Mouse (Mus musculus) skeletal muscle tissue, adult 2 months (tissue): ENCODE results near the gene Mmp1b.
"Not testable (repeated sequence)": the region's sequence is repeated elsewhere in the genome, so short reads cannot be mapped to it uniquely, and the experiment has no call there.

ENCODE experiments used
- DNase-seq: peaks from one replicate; pipeline ENCODE4 v3.0.0-alpha.2; 2012; ENCODE audit warnings: low read depth, low spot score

Gene Mmp1b

DNA sequence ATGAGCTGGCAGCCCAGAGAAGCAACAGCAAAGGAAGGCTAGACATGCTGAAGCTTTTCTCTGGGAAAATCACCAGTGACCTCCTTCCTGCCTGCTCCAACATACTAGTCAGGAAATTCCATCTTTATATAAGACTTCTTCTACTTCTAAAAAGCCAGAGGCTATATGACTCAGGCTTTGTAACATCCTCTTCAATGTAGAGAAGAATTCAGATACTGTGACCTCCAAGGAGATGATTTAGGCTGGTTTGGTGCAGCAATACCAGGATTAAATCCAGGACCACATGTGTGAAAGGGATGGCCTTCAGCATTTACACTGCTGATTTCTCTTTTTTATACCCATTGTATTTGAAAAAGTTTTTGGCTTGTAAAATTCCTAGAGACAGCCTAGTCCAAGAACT lies at the start of gene Mmp1b:
Gene Mmp1b, minus strand, starts transcription at position 101 of the 400 bp plus-strand sequence.
- no peak for DNase-seq

DNA sequence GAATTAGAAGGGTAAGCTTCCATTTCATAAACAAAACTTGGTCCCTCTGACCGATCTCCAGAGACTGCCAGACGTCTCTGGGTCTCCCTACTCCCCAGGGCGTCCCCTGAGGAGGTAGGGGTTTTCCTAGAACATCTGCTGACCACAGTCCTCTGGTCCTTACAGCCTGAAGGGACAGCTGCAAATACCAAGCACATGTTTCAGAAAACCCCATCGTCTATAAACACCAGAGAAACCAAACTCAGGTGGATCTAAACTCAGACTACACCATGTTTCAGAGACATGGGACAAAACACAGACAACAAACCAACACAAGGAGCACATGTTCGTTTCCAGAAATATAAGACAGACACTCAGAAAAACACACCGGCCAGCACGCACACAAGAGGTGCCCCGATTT lies 8.7 kb upstream of the Mmp1b start:
- not testable (repeated sequence) for DNase-seq

DNA sequence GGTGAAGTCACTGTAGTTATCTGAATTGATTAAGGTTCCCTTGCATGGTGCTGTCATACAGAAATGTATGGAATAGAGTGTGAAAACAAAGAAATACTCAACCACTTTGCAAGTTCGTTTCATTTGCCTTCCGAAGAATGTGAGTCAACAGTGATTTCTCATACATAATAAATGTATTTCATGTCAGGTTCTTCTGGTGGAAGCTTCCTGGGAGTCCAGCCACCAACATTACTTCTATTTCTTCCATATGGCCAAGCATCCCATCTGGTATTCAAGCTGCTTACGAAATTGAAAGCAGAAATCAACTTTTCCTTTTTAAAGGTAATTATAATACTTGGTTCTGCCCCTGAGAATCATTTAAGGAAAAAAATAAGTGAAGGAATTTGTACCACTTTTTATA lies 33.3 kb downstream of the Mmp1b start:
- DNase-seq = no peak

DNA sequence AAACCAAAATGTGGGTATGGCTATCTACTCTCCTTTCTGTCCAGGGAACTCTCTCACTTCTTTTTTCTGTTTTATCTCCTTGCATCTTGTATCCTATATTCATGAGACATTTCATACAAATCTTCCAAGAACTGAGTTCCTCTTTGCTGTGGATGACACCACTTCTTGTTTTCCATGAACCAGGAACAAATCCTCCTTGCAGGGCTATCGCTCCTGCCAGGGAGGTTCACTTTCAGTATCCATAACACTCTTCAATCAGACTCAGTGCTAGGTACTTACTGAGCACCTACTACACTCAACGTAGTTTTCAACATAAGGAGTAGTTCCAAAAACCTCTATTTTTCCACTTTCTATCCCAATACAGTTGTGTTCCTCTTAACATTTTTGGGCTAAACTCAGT lies 42.3 kb downstream of the Mmp1b start:
- no peak for DNase-seq

DNA sequence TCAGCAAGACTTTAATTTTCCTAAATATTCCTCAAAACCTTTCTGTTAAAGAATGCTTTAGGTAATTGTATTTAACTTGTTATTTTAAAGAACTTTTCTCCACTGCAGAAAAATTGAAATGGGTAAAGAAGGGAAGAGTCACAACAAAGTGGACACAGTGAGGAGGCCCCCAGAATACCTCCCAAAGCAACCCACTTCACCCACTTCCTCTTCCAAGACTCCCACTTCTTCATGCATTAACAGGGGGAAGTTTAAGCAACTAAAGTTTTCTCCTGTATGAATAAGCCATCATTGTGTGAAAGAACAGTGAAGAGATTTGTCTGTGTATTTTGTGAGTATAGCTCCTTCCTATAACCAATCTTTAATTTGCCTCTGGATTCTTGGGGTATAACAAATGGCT lies 43.7 kb downstream of the Mmp1b start, which contains the start of gene Mmp12:
Gene Mmp12, plus strand, starts transcription at position 275 of the 400 bp plus-strand sequence.
- DNase-seq = no peak

DNA sequence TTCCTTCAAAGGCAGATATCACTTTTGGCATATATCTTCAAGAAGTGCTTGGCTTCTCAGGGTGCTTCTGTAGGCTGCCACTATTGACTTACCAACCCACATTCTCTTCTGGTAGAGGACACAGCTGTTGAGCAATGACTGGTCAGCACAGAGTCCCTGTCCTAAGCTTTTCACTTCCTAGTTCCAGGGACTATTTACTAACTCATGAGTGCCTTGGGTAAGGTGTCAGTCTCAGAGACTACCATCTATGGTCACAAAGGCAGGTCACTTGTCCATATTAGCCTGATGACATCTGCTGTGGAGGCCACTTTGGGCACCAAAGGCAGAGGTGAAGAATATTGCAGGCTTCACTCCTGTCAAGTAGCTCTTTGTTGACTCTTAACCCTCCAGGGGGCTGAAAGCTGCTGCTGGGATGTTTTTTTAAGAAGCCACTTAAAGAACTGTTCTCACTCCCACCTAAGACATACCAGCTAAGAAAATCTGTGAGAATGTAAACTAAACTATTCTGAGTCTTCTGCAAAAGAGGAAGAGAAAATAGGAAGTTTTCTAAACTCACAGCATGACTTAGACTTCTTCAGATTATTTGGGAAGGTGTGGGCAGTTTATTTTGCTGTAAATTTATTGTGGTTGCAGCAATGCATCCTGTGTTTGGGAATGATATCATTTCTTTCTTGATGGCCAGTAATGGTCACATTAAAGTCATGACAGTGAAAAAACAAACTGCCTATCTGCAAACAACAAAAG lies 50.9 kb downstream of the Mmp1b start:
- no peak for DNase-seq

DNA sequence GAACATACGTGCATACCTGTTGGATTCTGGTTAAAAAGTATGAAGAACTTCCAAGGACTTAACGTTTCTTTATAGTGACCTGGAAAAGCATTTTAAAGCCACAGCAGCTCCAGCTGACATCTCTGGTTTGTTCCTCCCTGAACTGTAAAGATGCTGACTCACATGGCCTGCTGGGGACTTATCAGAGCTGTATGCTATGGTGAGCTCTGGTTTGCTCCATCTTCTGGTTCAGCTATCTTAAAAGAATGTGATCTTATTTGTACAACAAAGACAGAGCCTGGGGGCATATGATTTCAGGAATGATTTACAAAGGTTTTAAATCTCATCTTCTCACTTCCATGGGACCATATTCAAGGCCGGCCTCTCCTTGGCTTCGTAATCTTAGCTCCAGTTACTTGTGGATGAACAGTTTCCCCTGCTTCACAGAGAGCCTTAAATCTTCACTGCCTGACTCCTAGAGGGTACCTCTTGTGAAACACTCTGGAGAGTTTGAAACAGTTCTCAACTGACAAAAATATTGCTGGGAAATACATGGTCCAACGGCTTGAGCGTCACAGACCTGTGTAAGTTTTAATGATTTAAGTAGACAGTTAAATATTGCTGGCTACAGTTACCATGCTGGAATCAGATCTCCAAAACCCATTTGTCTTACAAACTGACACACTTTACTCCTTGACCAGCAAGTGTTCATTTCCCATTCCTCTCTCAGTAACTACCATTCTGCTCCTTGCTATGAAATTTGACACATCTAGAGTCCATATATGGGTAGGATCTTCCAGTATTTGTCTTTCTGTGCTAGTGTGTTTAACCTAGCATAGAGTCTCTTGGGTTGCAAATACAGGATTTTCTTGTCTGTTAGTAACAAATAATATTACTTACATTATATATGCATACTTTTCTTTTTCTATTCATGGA lies 51.8 kb downstream of the Mmp1b start:
- DNase-seq = no peak

DNA sequence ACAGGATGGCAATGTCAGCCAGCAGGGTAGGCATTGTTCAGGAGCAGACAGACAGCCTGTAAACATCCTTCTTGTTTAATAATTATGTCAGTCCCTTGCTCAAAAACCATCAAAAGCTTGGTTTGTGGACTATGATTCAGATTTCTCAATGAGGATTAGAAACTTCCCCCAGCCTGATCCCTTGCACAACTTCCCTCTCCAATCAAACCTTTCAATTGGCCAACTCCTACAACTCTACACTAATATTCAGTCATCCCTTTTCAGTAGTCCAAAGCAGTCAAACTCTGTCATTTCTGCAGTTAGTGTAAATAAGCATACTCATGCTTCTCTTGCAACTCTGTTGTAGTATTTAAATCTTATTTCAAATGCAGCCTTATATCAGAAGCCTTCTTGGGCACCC lies 56.0 kb downstream of the Mmp1b start:
- no peak for DNase-seq
